10 mouse cellular contexts compared by ENCODE assay signal in genomic region chr8:77483676-77484075, GRCm38 (mm10). TPM values are rescaled to one million over a fixed set of nuclear protein-coding genes. Genes with fewer than 3 reads are reported as not detected.
A peak's percentile ranks its signal among the peaks of the same experiment; 100 is the strongest.
DNase-seq lines count a peak whose midpoint lies in the region; ATAC-seq and TF ChIP-seq lines count a peak whose summit lies in the region.
"Had no signal": no experiment of that assay in that cellular context is flagged by ENCODE, and none has a peak within 500 bp of the region (broad histone marks: within the 10 kb centered on the region; RNA-seq: fewer than 3 reads in every experiment).

No protein-coding gene starts in this region.

- H3K27me3 ChIP-seq in lung, postnatal 0 days (replicated peaks; ENCODE audit: insufficient read depth, low read length): no peaks in the 10 kb centered on the region
- H3K27me3 ChIP-seq in kidney, embryonic 14.5 days (ENCODE audit: control insufficient read depth, insufficient read depth, low read length): no peaks in the 10 kb centered on the region

- WGBS in lung, postnatal 0 days: 76% methylated on average over 4 of the region's 4 CpGs
- WGBS in kidney, embryonic 14.5 days: 74% methylated on average over 4 of the region's 4 CpGs

- DNase-seq in lung, adult 18-20 months: peak; percentile 42 to 51
- DNase-seq in lung, postnatal 10 days: no peak
- DNase-seq in lung, postnatal 0 days (ENCODE audit: low spot score): peak; percentile 49
- peak; percentile 43 to 71 for DNase-seq in spleen, postnatal 4 days (ENCODE audit: low spot score in 2 of 2)
- no peak for DNase-seq in layer of hippocampus, adult 8-10 months (ENCODE audit: low spot score in 2 of 2)
- no peak for DNase-seq in urinary bladder, postnatal 14 days (ENCODE audit: low spot score)
- DNase-seq: adrenal gland, postnatal 25 days had no signal

- no peak overlapping the region for H3K4me2 ChIP-seq in lung, postnatal 0 days (replicated peaks; ENCODE audit: low read depth, low read length)
- no peak overlapping the region for H3K4me2 ChIP-seq in kidney, embryonic 14.5 days (replicated peaks; ENCODE audit: low read depth, low read length)

- peaks cover 15% of the 10 kb centered on the region; the same call in 1 of the 2 replicates for H3K4me1 ChIP-seq in lung, postnatal 0 days (ENCODE audit: insufficient read depth, low read depth, low read length)
- peaks cover 14% of the 10 kb centered on the region for H3K4me1 ChIP-seq in kidney, embryonic 14.5 days (ENCODE audit: control insufficient read depth, insufficient read depth, low read length)

- H3K27ac ChIP-seq in lung, postnatal 0 days (ENCODE audit: low read length): no peak overlapping the region
- no peak overlapping the region for H3K27ac ChIP-seq in kidney, embryonic 14.5 days (ENCODE audit: low read depth, low read length)
- H3K27ac ChIP-seq: hindbrain, embryonic 10.5 days had no signal

- TF ChIP-seq CTCF in lung, postnatal 0 days (IDR thresholded peaks at IDR 0.05): no peak

- H3K4me3 ChIP-seq in lung, postnatal 0 days (ENCODE audit: low read depth, low read length): no peak overlapping the region
- H3K4me3 ChIP-seq in kidney, embryonic 14.5 days (ENCODE audit: low read length): no peak overlapping the region
- H3K4me3 ChIP-seq: hindbrain, embryonic 10.5 days had no signal

- peak; percentile 86 for ATAC-seq in granulocyte monocyte progenitor cell, adult 5-6 weeks (replicated peaks; ENCODE audit: poor library complexity, severe bottlenecking)
- no peak for ATAC-seq in lung, postnatal 0 days
- no peak for ATAC-seq in kidney, embryonic 14.5 days (ENCODE audit: low FRiP score, low TSS enrichment)

- TF ChIP-seq EP300 in lung, postnatal 0 days (IDR thresholded peaks at IDR 0.05): no peak

- no peaks in the 10 kb centered on the region for H3K36me3 ChIP-seq in lung, postnatal 0 days (ENCODE audit: insufficient read depth, low read length)
- no peaks in the 10 kb centered on the region for H3K36me3 ChIP-seq in kidney, embryonic 14.5 days (ENCODE audit: control insufficient read depth, insufficient read depth, low read length)
- H3K36me3 ChIP-seq: hindbrain, embryonic 10.5 days had no signal

- H3K9me3 ChIP-seq in lung, postnatal 0 days (ENCODE audit: low read length): no peaks in the 10 kb centered on the region
- H3K9me3 ChIP-seq in kidney, embryonic 14.5 days (ENCODE audit: control insufficient read depth, low read length): no peaks in the 10 kb centered on the region
- H3K9me3 ChIP-seq: hindbrain, embryonic 10.5 days had no signal

- H3K9ac ChIP-seq in lung, postnatal 0 days (replicated peaks; ENCODE audit: low read depth): no peak overlapping the region
- no peak overlapping the region for H3K9ac ChIP-seq in kidney, embryonic 14.5 days (ENCODE audit: low read depth, low read length)

RNA-seq across cellular contexts. Expression of gene Arhgap10, which starts 34.1 kb away (rescaled TPM):
- total RNA-seq in granulocyte monocyte progenitor cell, adult 5-6 weeks (2014; fragmentation: Nextera tagmentation): 3.5 and 6.4 TPM in 2 replicates
- total RNA-seq in granulocyte monocyte progenitor cell, adult 5-6 weeks (2017): 12.2 and 21.8 TPM in 2 replicates
- polyA plus RNA-seq in lung, postnatal 0 days (2015; fragmentation: Nextera tagmentation; extraction: Ambion mirVana): 14.9 and 15.9 TPM in 2 replicates
- 10 to 100 TPM in 3 of 4 experiments, 1 to 10 TPM in 1; 9.6 to 10.8 (median 10.2) TPM for total RNA-seq in layer of hippocampus, adult 8-10 months (2022)
- polyA plus RNA-seq in kidney, embryonic 14.5 days (2014; fragmentation: Nextera tagmentation; extraction: Ambion mirVana): 21.8 and 29.4 TPM in 2 replicates

Comparison
In these comparisons a context has a peak if more than half of its experiments do, and no peak if none do; other contexts are left out.
1. DNase-seq: peak in lung, adult 18-20 months (2 of 2), lung, postnatal 0 days (single experiment) and spleen, postnatal 4 days (2 of 2); none in lung, postnatal 10 days (single experiment), layer of hippocampus, adult 8-10 months (0 of 2) and urinary bladder, postnatal 14 days (single experiment).